Mouse (Mus musculus) kidney, embryonic 15.5 days (tissue): ENCODE data around the gene Wdr20. TPM values are rescaled to one million over a fixed set of nuclear protein-coding genes. Genes with fewer than 3 reads are reported as not detected.
A peak's percentile ranks its signal among the peaks of the same experiment; 100 is the strongest.
"Not testable (repeated sequence)": the region's sequence is repeated elsewhere in the genome, so short reads cannot be mapped to it uniquely, and the experiment has no call there.

ENCODE experiments used
- ATAC-seq: fragments of 200-750 bp; cut with Nextera tagmentation; replicated peaks from 2 replicates; pipeline ENCODE4 v1.8.0; 2017; ENCODE audit warnings: moderate TSS enrichment; ENCODE audit not compliant: low FRiP score
- H3K27ac ChIP-seq: fragments of 300-500 bp; sonication (generic); 2 replicates; pipeline ENCODE4 v1.5.1; 2015; ENCODE audit warnings: mild to moderate bottlenecking, inconsistent platforms
- H3K27me3 ChIP-seq: fragments of 300-500 bp; sonication (generic); 2 replicates; pipeline ENCODE4 v1.6.1; 2015; ENCODE audit warnings: inconsistent platforms
- H3K36me3 ChIP-seq: fragments of 300-500 bp; sonication (generic); 2 replicates; pipeline ENCODE4 v1.6.1; 2015; ENCODE audit warnings: inconsistent platforms
- H3K4me1 ChIP-seq: fragments of 300-500 bp; sonication (generic); 2 replicates; pipeline ENCODE4 v1.6.1; 2015; ENCODE audit warnings: inconsistent platforms
- H3K4me2 ChIP-seq: fragments of 300-500 bp; sonication (generic); 2 replicates; pipeline ENCODE4 v1.6.1; 2015; ENCODE audit warnings: moderate library complexity, mild to moderate bottlenecking, inconsistent platforms
- H3K4me3 ChIP-seq: fragments of 300-500 bp; sonication (generic); replicated peaks from 2 replicates; pipeline ENCODE4 v1.5.1; 2015; ENCODE audit warnings: mild to moderate bottlenecking, inconsistent platforms
- H3K9ac ChIP-seq: fragments of 300-500 bp; sonication (generic); 2 replicates; pipeline ENCODE4 v1.6.1; 2015; ENCODE audit warnings: mild to moderate bottlenecking, inconsistent platforms
- H3K9me3 ChIP-seq: fragments of 300-500 bp; sonication (generic); replicated peaks from 2 replicates; pipeline ENCODE4 v1.6.1; 2016; ENCODE audit warnings: inconsistent platforms
- WGBS: fragments of 180-500 bp; shearing (Covaris S2); methylation state at CpG from one replicate; pipeline ENCODE4 v1.1.7; 2015; ENCODE audit warnings: mixed read lengths; 5-methylcytosine and 5-hydroxymethylcytosine counted together
- polyA plus RNA-seq: library from polyadenylated mRNA; unstranded; fragments of >200 nt; fragmentation: Nextera tagmentation; extraction: Ambion mirVana; gene quantifications from 2 replicates; pipeline ENCODE4 v1.2.1, GENCODE M21; 2015

The Wdr20 gene
- polyA plus RNA-seq: 23.8 and 24.4 TPM in 2 replicates

DNA sequence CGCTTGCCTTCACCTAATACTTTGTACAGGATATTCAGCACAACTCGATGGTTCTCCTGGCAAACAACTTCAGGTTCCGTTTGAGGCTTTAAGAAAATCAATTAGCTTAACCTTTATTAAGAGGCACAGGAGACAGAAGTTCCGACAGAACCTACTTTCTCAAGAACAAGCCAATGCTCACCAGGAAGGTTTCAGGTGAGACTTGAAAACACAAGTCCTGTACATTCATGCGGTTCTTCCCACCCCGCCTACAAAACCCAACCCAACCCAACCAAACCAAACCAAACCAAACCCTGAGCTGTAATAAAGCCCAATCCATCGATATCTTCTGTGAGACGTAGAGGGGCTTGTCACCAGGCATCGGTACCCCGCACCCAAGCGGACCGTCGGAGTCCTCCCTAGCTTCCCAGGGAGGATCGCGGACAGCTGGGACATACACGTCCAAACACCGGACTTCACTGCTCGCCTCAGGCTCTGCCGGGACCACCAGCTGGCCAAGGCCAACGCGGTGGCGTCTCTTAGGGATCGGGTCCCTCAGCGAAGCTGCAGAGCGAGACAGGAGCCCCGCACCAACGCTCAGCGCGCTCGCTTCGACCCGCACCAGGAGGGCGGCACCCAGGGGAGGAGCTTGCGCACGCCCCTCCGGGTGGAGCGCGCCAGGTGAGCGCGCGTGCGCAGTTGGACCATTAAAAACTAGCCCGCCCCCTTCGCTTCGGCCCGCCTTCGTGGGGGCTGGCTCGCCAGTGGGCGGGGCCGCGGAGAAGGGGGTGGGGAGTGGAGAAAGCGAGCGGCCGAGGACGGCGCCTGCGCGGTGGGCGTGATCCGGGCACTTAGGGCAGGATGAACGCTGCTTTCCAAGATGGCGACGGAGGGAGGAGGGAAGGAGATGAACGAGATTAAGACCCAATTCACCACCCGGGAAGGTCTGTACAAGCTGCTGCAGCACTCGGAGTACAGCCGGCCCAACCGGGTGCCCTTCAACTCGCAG, at the start of gene Wdr20:
TSS of gene Wdr20 (plus strand) at position 775 of the 988 bp plus-strand sequence.
- Histone ChIP-seq H3K9ac (peak within 1 kb of the TSS; percentile 97), H3K4me3 (peak within 1 kb of the TSS; percentile 99), H3K9me3 (no peaks in the 10 kb centered on the region), H3K36me3 (no peaks in the 10 kb centered on the region; the same call in 1 of the 2 replicates), H3K4me1 (peaks cover 25% of the 10 kb centered on the region), H3K27ac (peak within 1 kb of the TSS; percentile 92), H3K27me3 (no peaks in the 10 kb centered on the region; the same call in 1 of the 2 replicates), H3K4me2 (peak within 1 kb of the TSS; percentile 85)
- ATAC-seq: peak; percentile 97
- WGBS: 1% methylated on average over 69 of the region's 69 CpGs

DNA sequence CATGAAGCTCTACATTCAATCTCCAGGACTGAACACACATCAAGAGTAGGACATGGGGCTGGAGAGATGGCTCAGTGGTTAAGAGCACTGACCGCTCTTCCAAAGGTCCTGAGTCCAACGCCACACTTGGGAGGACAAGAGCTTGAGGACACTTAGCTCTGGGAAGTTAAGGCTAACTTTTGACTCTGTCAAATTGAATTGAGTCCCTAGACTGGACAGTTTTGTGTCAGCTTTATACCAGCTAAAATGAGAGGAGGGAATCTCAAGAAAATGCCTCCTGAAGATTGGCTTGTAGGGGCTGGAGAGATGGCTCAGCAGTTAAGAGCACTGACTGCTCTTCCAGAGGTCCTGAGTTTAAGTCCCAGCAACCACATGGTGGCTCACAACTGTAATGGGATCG, 48.8 kb upstream of the Wdr20 start:
- H3K27ac ChIP-seq: not testable (repeated sequence)

DNA sequence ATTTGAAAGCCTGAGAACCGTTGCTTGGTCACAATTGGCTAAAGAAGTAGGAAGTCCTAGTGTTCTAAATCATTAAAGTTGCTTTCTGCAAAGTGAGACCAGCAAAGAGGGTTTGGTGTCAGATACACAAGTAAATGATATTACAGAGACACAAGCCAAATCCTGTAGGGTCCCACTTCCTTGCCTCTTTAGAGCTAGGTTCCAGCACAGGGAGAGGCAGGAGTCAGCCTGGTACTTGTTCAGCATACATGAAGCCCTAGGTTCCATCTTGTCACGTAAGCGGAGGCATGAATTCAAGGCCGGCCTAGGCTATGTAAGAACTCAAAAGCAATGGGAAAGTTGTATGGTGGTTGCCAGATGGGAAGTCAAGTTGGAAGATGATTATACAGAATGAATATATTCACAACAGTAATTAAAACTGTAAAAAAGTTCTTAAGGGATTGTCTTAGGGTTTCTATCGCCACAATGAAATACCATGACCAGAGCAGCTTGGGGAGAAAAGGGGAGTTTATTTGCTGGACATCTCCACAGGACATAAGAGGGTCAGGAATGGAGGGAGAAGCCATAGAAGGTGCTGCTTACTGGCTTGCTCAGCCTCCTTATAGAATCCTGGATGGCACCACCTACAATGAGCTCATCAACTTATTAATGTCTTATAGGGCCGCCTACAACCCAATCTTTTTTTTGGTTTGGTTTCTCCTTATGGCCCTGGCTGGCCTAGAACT, 47.7 kb upstream of the Wdr20 start:
- H3K27ac ChIP-seq: no peak overlapping the region
- no peaks in the 10 kb centered on the region for H3K27me3 ChIP-seq
- peaks cover 77% of the 10 kb centered on the region for H3K36me3 ChIP-seq
- no peak overlapping the region for H3K4me2 ChIP-seq
- peaks cover 13% of the 10 kb centered on the region for H3K4me1 ChIP-seq
- 91% methylated on average over 6 of the region's 6 CpGs for whole genome bisulfite sequencing
- no peak overlapping the region for H3K9ac ChIP-seq
- H3K4me3 ChIP-seq: no peak overlapping the region
- ATAC-seq: no peak
- no peaks in the 10 kb centered on the region for H3K9me3 ChIP-seq

More for the DNA sequence above, 48.8 kb upstream of the Wdr20 start:
- H3K4me3 ChIP-seq, ATAC-seq, H3K4me2 ChIP-seq, H3K4me1 ChIP-seq, H3K9ac ChIP-seq, H3K9me3 ChIP-seq, H3K27me3 ChIP-seq: not testable (repeated sequence)
- WGBS: 95% methylated on average over 3 of the region's 3 CpGs
- H3K36me3 ChIP-seq: peaks cover 68% of the 10 kb centered on the region

DNA sequence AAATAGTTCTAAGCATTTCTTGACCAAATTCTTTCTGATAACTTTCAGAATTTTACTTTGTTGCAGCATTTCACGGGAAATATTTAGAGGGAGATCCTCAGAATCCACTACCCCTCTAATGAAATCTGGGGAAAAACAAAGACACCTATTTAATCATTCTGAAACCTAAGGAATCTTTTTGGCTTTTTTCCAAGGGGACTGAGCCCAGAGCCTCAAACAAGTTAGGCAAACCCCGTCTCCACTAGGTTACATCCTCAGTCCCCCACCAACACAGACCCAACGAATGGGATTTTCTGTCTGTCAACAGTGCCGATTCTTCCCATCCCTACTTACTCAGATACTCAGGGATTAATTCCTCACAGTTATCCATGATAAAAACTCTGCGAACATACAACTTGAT, 44.4 kb upstream of the Wdr20 start:
- 81% methylated on average over 5 of the region's 5 CpGs for WGBS
- Histone ChIP-seq H3K36me3 (peaks cover 57% of the 10 kb centered on the region), H3K4me1 (peaks cover 15% of the 10 kb centered on the region)
- not testable (repeated sequence) for H3K4me2 ChIP-seq, H3K9me3 ChIP-seq, H3K27ac ChIP-seq, ATAC-seq, H3K4me3 ChIP-seq, H3K9ac ChIP-seq, H3K27me3 ChIP-seq

DNA sequence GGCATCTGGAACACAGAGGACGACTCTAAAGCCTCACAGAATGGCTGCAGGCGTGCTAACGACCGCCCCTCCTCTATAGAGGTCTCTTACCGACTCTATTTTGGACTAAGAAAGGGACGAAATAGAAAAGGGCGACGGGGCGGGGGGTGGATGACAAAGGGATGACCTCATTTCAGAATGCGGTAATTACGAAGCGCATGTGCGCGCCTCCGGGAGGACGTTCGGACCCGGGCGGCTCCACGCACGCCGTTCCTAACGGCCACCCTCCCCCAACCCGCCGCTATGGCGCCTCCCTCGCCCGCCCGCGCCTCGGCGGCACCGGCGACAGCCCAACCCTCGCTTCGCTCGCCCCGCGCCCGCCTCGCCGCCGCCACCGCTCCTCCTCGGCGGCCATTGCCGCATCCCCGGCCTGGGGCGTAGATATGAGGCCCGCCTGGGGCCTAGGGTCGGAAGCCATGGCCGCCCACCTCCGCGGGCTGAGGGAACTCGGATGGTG, 42.0 kb upstream of the Wdr20 start:
- under 1% methylated on average over 53 of the region's 55 CpGs for WGBS
- no peaks in the 10 kb centered on the region for H3K27me3 ChIP-seq
- peaks cover 23% of the 10 kb centered on the region for H3K4me1 ChIP-seq
- peak; percentile 63 for ATAC-seq
- H3K9me3 ChIP-seq: no peaks in the 10 kb centered on the region
- H3K4me2 ChIP-seq: peak overlapping the region; percentile 84
- H3K4me3 ChIP-seq: peak overlapping the region; percentile 100
- H3K27ac ChIP-seq: peak overlapping the region; percentile 94
- peak overlapping the region; percentile 100 for H3K9ac ChIP-seq
- H3K36me3 ChIP-seq: peaks cover 33% of the 10 kb centered on the region

DNA sequence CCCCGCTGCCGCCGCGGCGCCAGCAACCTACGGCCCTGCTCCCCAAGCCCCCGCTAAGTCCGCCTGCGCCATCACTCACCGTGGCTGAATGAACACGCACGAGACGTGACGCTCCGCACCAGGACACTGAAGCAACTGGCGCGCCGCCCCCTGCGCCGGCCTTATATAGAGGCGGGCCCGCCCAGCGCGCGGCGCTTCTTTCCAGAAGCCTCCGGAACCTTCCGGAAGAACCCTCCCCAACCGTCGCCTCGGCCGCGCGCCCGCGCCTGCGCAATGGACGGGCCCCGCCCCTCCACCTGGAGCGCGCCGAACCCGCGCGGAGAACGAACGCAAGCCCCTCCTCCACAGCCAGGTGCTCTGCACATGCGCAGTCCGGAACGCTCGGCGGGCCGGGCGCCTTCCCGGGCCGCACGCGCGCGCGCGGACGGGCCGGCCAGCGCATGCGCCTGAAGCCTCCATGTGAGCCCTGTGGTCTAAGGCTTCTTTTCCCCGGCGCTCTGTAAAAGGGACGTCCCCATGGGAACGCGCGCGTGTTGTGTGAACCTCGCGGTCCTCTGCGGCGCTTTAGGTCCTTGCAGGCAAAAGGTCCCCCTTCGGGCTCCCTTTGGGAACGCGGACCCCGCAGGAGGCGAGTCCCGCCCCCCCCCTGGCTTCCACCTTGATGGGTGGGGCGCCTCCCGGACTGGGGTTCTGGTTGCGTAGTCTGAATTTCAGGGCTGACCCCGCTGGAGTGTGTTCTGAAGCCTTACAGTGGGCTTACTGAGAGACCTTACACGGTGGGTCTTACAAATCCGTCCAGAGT, 41.4 kb upstream of the Wdr20 start:
- peaks cover 28% of the 10 kb centered on the region for H3K4me1 ChIP-seq
- no peaks in the 10 kb centered on the region for H3K27me3 ChIP-seq
- ATAC-seq: peak; percentile 94
- peaks cover 32% of the 10 kb centered on the region for H3K36me3 ChIP-seq
- peak overlapping the region; percentile 84 for H3K4me2 ChIP-seq
- peak overlapping the region; percentile 100 for H3K4me3 ChIP-seq
- under 1% methylated on average over 88 of the region's 89 CpGs for WGBS
- peak overlapping the region; percentile 94 for H3K27ac ChIP-seq
- peak overlapping the region; percentile 100 for H3K9ac ChIP-seq
- H3K9me3 ChIP-seq: no peaks in the 10 kb centered on the region

DNA sequence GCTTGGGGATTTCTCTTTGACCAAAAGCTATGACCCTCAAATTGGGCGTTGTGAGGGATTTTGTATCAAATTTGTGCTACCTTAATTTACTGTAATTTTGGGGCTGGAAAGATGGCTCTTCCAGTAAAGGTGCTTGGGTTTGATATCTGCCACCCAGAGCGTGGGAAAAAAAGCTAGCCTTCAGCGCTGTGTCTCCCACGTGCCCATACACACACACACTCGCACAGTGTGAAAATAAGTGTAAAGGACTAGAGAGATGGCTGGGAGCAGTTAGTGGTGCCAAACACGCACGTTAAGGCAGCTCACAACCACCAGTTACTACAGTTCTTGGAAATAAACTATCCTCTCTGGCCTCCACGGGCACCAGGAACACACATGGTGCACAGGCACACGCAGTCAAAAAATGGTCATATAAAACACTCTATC, 40.8 kb upstream of the Wdr20 start:
- 44% methylated on average over 9 of the region's 9 CpGs for WGBS
- H3K4me1 ChIP-seq: peaks cover 28% of the 10 kb centered on the region
- peaks cover 26% of the 10 kb centered on the region for H3K36me3 ChIP-seq
- H3K27me3 ChIP-seq: no peaks in the 10 kb centered on the region
- no peak for ATAC-seq
- peak overlapping the region; percentile 79 for H3K9ac ChIP-seq
- peak overlapping the region; percentile 84 for H3K4me2 ChIP-seq
- no peaks in the 10 kb centered on the region for H3K9me3 ChIP-seq
- H3K27ac ChIP-seq: peak overlapping the region; percentile 91
- peak overlapping the region; percentile 100 for H3K4me3 ChIP-seq

DNA sequence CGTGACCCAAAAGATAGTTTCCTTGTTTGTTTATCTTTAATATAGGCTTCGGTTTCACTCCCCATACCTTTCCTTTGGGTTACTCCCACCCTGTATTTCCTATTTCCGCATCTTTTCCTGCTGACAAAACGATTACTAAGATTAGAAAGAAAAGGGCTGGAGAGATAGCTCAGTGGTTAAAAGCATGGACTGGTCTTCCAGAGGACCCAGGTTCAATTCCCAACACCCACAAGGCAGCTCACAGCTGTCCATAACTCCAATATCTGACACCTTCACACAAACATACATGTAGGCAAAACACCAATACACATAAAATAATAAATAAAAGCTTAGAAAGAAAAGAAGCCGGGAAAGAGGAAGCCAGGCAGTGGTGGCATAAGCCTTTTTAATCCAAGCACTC, 40.3 kb upstream of the Wdr20 start:
- H3K9me3 ChIP-seq: no peaks in the 10 kb centered on the region
- peak overlapping the region; percentile 84; the same call in 1 of the 2 replicates for H3K4me2 ChIP-seq
- H3K36me3 ChIP-seq: peaks cover 23% of the 10 kb centered on the region
- ATAC-seq: no peak
- peak overlapping the region; percentile 100; the same call in 1 of the 2 replicates for H3K4me3 ChIP-seq
- H3K4me1 ChIP-seq: peaks cover 28% of the 10 kb centered on the region
- no peak overlapping the region for H3K9ac ChIP-seq
- WGBS: 74% methylated on average over 5 of the region's 5 CpGs
- H3K27ac ChIP-seq: no peak overlapping the region
- no peaks in the 10 kb centered on the region for H3K27me3 ChIP-seq

DNA sequence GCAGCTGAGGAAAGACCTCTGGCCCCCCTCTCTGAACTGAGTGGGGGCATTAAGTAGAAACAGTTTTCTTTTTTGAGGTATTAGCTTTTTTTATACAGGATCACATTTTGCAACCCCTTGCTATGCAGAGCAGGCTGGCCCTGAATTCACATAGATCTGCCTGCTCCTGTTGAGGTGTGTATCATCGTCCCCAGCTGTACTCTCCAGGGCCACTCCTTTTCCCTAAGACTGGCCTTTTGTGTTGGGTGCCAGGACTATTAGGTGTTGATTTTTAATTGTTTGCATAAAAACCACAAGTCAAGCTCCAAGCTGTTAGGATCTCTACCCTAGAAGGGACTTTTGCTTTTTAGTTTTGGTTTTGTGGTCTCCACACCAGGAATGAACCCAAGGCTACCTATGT, 39.7 kb upstream of the Wdr20 start:
- 100% methylated on average over 1 of the region's 1 CpGs for WGBS
- Histone ChIP-seq H3K9me3 (no peaks in the 10 kb centered on the region), H3K27me3 (no peaks in the 10 kb centered on the region), H3K4me3 (no peak overlapping the region), H3K36me3 (peaks cover 17% of the 10 kb centered on the region), H3K27ac (no peak overlapping the region), H3K4me2 (no peak overlapping the region), H3K4me1 (peaks cover 33% of the 10 kb centered on the region), H3K9ac (no peak overlapping the region)
- no peak for ATAC-seq

DNA sequence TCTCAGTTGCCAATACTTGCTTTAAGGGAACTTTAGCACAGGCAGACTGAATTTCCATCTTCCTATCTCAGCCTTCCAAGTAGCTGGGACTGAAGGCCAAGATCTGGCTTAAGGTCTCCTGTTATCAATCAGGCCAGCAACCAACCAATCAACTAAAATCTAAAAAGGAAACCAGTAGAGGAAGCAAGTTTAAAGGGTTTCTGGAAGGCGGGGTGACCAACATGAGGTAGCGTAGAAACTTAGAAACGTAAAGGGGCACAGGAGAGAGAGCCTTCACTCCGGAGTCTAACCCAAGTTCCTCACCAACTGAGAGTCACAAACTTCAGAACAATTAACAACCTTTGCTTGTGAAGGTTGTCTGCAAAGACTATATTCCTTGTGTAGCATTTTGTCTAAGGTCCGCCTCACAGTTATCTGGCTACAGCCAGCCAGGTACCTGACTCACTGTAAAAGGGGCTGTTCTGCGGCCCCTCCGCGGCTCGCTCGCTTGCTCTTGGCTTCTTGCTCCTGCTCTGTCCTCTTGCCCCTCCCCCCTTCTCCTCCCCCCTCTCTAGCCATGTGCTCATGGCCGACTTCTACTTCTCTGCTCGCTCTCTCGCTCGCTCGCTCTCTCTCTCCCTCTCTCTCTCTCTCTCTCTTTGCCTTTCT, 39.1 kb upstream of the Wdr20 start:
- Histone ChIP-seq H3K9me3 (no peaks in the 10 kb centered on the region), H3K4me1 (peaks cover 38% of the 10 kb centered on the region), H3K27me3 (no peaks in the 10 kb centered on the region), H3K9ac (no peak overlapping the region), H3K4me2 (peak overlapping the region; percentile 7; the same call in 1 of the 2 replicates), H3K4me3 (no peak overlapping the region), H3K36me3 (peaks cover 12% of the 10 kb centered on the region), H3K27ac (no peak overlapping the region)
- 46% methylated on average over 14 of the region's 15 CpGs for WGBS
- ATAC-seq: no peak

DNA sequence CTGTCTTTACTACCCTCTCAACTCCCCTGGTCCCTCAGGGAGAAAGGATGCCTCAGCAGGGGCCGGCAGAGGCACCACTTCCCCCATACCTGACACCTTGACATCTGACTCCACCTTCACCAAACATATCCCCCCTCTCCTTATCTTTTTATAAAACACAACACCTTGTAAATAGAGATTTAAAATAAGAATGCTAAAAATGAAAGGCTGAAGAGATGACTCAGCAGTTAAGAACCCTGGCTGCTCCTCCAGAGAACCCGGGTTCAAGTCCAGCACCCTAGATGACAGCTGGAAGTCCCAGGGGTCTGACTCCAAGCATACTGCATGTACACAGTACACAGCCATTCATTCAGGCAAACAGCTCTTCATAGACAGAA, 38.6 kb upstream of the Wdr20 start:
- ATAC-seq: no peak
- Histone ChIP-seq H3K27ac (no peak overlapping the region), H3K4me2 (peak overlapping the region; percentile 7; the same call in 1 of the 2 replicates)

More for the DNA sequence above, 38.6 kb upstream of the Wdr20 start:
- H3K4me3 ChIP-seq: no peak overlapping the region
- H3K4me1 ChIP-seq: peaks cover 38% of the 10 kb centered on the region
- 54% methylated on average over 2 of the region's 2 CpGs for WGBS
- no peaks in the 10 kb centered on the region for H3K9me3 ChIP-seq
- H3K27me3 ChIP-seq: no peaks in the 10 kb centered on the region
- no peak overlapping the region for H3K9ac ChIP-seq
- H3K36me3 ChIP-seq: peaks cover 8% of the 10 kb centered on the region
